Mouse (Mus musculus) embryonic facial prominence, embryonic 15.5 days (tissue): ENCODE data around the gene Gpr108. TPM values are rescaled to one million over a fixed set of nuclear protein-coding genes. Genes with fewer than 3 reads are reported as not detected.
A peak's percentile ranks its signal among the peaks of the same experiment; 100 is the strongest.
"Not testable (repeated sequence)": the region's sequence is repeated elsewhere in the genome, so short reads cannot be mapped to it uniquely, and the experiment has no call there.

Source experiments
- ATAC-seq: fragments of 200-750 bp; cut with Nextera tagmentation; 2 replicates; pipeline ENCODE4 v1.8.0; 2017; ENCODE audit warnings: low read depth, moderate TSS enrichment; ENCODE audit not compliant: insufficient number of reproducible peaks, low FRiP score, low TSS enrichment
- H3K27ac ChIP-seq: fragments of 300-500 bp; sonication (generic); replicated peaks from 2 replicates; pipeline ENCODE4 v1.5.1; 2015; ENCODE audit warnings: mild to moderate bottlenecking, inconsistent platforms
- H3K27me3 ChIP-seq: fragments of 300-500 bp; sonication (generic); 2 replicates; pipeline ENCODE4 v1.6.1; 2015; ENCODE audit warnings: inconsistent platforms
- H3K36me3 ChIP-seq: fragments of 300-500 bp; sonication (generic); 2 replicates; pipeline ENCODE4 v1.6.1; 2015; ENCODE audit warnings: mild to moderate bottlenecking, inconsistent platforms
- H3K4me1 ChIP-seq: fragments of 300-500 bp; sonication (generic); 2 replicates; pipeline ENCODE4 v1.6.1; 2015; ENCODE audit warnings: inconsistent platforms
- H3K4me2 ChIP-seq: fragments of 300-500 bp; sonication (generic); replicated peaks from 2 replicates; pipeline ENCODE4 v1.6.1; 2015; ENCODE audit warnings: mild to moderate bottlenecking, inconsistent platforms
- H3K4me3 ChIP-seq: fragments of 300-500 bp; sonication (generic); replicated peaks from 2 replicates; pipeline ENCODE4 v1.5.1; 2015; ENCODE audit warnings: mild to moderate bottlenecking, inconsistent platforms
- H3K9ac ChIP-seq: fragments of 300-500 bp; sonication (generic); 2 replicates; pipeline ENCODE4 v1.6.1; 2015; ENCODE audit warnings: inconsistent platforms
- H3K9me3 ChIP-seq: fragments of 300-500 bp; sonication (generic); replicated peaks from 2 replicates; pipeline ENCODE4 v1.6.1; 2016; ENCODE audit warnings: inconsistent platforms
- WGBS: fragments of 180-500 bp; shearing (Covaris S2); methylation state at CpG from one replicate; pipeline ENCODE4 v1.1.7; 2015; 5-methylcytosine and 5-hydroxymethylcytosine counted together
- polyA plus RNA-seq: library from polyadenylated mRNA; unstranded; fragments of >200 nt; fragmentation: Nextera tagmentation; extraction: Ambion mirVana; gene quantifications from 2 replicates; pipeline ENCODE4 v1.2.1, GENCODE M21; 2015

Gpr108 gene
- polyA plus RNA-seq, 1 experiment from 2014 or later, result 41.7 TPM

DNA sequence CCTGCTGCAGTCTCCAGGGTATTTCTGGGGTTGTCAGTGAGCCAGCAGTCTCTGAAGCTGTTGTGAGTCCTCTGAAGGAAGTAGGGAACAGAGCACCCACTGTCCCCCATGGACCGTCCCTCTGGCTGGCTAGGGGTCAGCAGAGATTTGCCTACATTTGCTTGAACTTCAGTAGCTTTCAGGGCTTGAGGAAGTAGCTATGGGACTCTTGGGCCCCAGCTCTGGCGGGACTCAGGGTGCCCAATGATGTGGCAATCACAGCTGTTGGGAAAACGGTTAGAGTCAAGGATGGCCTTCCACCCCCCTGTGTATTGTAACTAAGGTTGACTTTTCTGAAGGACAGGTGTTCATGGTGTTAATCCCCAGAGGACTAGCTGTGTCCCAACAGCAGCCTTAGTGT lies 32.2 kb upstream of the Gpr108 start:
- Histone ChIP-seq H3K4me2 (no peak overlapping the region), H3K9ac (no peak overlapping the region), H3K4me3 (no peak overlapping the region), H3K27me3 (0 out of 2 replicates have a peak, but pooled peaks cover 4% of the 10 kb centered on the region), H3K9me3 (no peaks in the 10 kb centered on the region), H3K27ac (no peak overlapping the region), H3K36me3 (no peaks in the 10 kb centered on the region), H3K4me1 (peaks cover 11% of the 10 kb centered on the region)
- 68% methylated on average over 3 of the region's 3 CpGs for WGBS
- no peak for ATAC-seq

DNA sequence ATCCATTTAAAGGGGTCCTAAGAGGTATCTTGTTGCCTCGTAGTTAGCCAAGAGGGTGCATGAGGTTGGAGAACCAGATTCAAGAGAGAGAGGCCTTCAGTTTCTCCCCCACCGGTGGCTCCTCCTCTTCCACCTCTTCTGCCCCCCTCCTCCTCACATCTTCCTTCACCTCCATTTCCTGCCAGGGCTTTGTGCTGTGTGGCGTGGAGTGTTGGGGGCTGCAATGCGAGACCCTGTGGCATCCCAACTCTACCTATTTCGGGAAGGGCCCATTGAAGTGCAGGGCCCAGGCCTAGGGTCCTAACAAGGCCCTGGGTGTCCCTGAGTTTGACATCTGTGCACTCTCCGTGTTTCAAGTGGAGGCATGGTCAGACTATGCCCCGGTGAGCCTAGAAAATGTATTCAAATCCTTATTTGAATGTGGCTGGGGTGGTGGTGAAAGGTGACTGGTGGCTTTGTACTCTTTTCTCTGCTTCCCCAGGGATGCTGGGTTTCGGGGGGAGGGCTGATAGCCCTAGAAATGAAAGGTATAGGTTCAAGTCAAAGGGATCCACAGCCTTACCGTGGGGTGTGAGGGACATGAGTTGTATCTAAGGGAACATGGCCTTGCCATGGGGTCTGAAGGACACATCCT lies 31.5 kb upstream of the Gpr108 start:
- Histone ChIP-seq H3K36me3 (no peaks in the 10 kb centered on the region), H3K4me3 (no peak overlapping the region), H3K9ac (no peak overlapping the region), H3K27ac (no peak overlapping the region), H3K27me3 (0 out of 2 replicates have a peak, but pooled peaks cover 4% of the 10 kb centered on the region), H3K4me1 (peaks cover 17% of the 10 kb centered on the region), H3K9me3 (no peaks in the 10 kb centered on the region), H3K4me2 (no peak overlapping the region)
- no peak for ATAC-seq
- 50% methylated on average over 9 of the region's 9 CpGs for WGBS

DNA sequence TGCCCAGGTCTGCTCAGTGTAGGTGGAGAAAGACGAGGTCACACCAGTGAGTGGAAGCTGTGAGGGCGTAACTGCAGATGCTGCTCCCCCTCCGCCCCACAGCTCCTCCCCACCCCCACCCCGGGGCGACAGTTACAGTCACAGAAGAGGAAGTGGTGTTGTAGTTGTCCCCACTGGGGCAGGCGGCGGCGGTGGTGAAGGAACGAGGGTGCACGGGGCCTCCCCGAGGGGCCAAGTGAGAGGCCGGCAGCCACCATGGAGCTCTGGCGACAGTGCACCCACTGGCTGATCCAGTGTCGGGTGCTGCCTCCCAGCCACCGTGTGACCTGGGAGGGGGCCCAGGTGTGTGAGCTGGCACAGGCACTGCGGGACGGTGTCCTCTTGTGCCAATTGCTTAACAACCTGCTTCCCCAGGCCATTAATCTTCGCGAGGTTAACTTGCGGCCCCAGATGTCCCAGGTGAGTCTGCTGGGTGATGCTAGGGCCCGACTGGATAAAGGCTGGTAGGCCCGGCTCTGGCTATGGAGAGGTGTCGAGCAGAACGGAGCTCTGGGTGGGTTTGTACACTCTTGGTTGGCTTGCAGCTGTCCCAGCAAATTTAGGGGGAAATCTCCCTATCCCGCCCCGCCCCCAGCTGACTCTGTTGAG lies 30.8 kb upstream of the Gpr108 start, which contains the start of gene Vav1:
Gene Vav1, plus strand, starts transcription at position 158 of the 648 bp plus-strand sequence.
- Histone ChIP-seq H3K36me3 (no peaks in the 10 kb centered on the region), H3K4me2 (no peak within 1 kb of the TSS), H3K9me3 (no peaks in the 10 kb centered on the region), H3K9ac (no peak within 1 kb of the TSS), H3K27me3 (0 out of 2 replicates have a peak, but pooled peaks cover 4% of the 10 kb centered on the region), H3K4me3 (no peak within 1 kb of the TSS), H3K27ac (no peak within 1 kb of the TSS), H3K4me1 (peaks cover 23% of the 10 kb centered on the region)
- 61% methylated on average over 26 of the region's 26 CpGs for WGBS
- no peak for ATAC-seq

DNA sequence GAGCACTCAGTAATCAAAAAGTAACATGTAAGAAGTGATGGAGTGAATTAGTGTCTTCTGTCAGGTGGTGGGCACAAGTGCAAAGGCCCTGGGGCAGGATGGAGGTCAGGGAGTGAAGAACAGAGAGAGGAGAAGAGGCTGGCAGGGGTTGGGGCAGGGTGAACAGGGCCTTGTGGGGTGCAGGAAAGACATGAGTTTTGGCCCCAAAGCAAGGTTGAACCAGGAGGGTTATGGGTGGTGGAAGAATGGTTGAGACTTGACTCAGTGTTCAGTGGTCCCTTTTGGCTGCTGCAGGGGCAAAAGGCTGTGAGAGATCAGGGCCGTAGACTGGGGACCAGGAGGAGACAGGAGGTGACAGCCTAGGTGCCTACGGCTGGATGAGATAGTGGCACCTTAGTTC lies 30.3 kb upstream of the Gpr108 start:
- Histone ChIP-seq H3K4me1 (peaks cover 26% of the 10 kb centered on the region), H3K4me3 (no peak overlapping the region), H3K9me3 (no peaks in the 10 kb centered on the region), H3K4me2 (no peak overlapping the region), H3K27me3 (0 out of 2 replicates have a peak, but pooled peaks cover 4% of the 10 kb centered on the region), H3K27ac (no peak overlapping the region), H3K9ac (no peak overlapping the region), H3K36me3 (no peaks in the 10 kb centered on the region)
- 83% methylated on average over 2 of the region's 2 CpGs for WGBS
- no peak for ATAC-seq

DNA sequence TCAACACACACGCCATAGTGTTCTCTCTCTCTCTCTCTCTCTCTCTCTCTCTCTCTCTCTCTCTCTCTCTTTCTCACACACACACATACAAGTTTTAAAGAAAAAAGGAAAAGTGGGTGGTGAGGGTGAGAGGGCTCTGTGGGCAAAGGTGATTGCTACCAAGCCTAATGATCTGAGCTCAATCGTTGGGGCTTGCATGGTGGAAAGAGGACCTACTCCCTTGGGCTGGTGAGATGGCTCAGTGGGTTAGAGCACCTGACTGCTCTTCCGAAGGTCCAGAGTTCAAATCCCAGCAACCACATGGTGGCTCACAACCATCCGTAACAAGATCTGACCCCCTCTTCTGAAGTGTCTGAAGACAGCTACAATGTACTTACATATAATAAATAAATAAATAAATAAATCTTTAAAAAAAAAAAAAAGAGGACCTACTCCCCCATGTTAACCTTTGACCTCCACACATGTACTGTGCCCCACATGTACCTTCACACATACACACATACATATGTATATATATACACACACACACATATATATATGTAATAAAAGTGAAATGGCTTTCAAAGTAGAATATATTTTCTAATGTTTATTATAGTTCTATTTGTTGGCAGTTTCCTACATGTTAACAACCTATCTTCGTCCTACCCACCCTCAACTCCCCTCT lies 29.5 kb upstream of the Gpr108 start:
- not testable (repeated sequence) for H3K4me3 ChIP-seq, H3K27me3 ChIP-seq, H3K9ac ChIP-seq, ATAC-seq, H3K9me3 ChIP-seq, H3K27ac ChIP-seq, H3K36me3 ChIP-seq, H3K4me2 ChIP-seq
- 85% methylated on average over 4 of the region's 5 CpGs for WGBS
- H3K4me1 ChIP-seq, result peaks cover 26% of the 10 kb centered on the region

DNA sequence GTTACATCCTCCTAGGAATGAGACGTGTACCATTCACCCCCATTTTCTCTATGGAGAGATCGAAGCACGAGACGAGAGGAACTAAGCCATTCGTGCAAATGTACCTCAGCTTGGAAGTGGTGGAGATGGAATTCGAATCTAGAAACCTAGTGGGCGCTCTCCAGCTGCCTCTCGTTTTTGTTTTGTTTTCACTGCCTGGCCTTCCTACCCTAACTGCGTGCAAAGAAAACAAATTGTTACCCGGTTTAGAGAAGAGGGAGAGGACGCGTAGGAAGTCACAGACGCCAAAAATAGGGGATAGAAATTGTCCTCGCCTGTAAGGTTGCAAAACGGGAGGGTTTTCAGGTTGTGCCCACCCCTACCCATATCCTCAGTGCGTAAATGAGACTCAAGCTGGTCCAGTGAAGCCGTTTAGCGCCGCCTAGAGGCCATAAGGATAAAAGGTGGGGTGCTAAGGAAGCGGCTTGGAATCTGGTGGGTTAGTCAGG lies 28.4 kb upstream of the Gpr108 start:
- peaks cover 26% of the 10 kb centered on the region for H3K4me1 ChIP-seq
- H3K9me3 ChIP-seq, result no peaks in the 10 kb centered on the region
- no peak for ATAC-seq
- WGBS, result under 1% methylated on average over 20 of the region's 20 CpGs
- H3K36me3 ChIP-seq, result no peaks in the 10 kb centered on the region
- peak overlapping the region; percentile 48 for H3K27ac ChIP-seq
- 0 out of 2 replicates have a peak, but pooled peaks cover 4% of the 10 kb centered on the region for H3K27me3 ChIP-seq
- peak overlapping the region; percentile 59 for H3K4me3 ChIP-seq
- no peak overlapping the region; the same call in 1 of the 2 replicates for H3K9ac ChIP-seq
- peak overlapping the region; percentile 84 for H3K4me2 ChIP-seq

DNA sequence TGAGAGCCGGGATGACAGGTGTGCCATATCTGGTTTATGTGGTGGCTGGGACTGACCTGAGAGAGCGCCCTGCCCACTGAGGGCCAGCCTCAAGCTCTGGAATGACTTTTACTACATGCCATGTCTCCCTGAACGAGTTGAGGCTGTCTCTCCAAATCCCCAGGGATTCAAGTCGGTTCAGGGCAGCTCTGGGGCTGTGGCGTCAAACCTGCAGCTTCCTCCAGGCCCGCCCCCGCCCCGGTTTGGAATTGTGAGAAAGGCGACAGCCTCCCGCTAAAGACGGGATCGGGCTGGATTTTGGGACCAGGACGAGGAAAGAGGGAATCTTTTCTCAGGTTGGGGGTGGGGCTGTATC lies 27.7 kb upstream of the Gpr108 start:
- Histone ChIP-seq H3K9me3 (no peaks in the 10 kb centered on the region), H3K4me1 (peaks cover 30% of the 10 kb centered on the region), H3K9ac (no peak overlapping the region), H3K36me3 (no peaks in the 10 kb centered on the region), H3K27me3 (0 out of 2 replicates have a peak, but pooled peaks cover 4% of the 10 kb centered on the region), H3K4me3 (peak overlapping the region; percentile 59), H3K27ac (peak overlapping the region; percentile 48), H3K4me2 (peak overlapping the region; percentile 84)
- ATAC-seq, result no peak
- WGBS, result 3% methylated on average over 13 of the region's 13 CpGs

DNA sequence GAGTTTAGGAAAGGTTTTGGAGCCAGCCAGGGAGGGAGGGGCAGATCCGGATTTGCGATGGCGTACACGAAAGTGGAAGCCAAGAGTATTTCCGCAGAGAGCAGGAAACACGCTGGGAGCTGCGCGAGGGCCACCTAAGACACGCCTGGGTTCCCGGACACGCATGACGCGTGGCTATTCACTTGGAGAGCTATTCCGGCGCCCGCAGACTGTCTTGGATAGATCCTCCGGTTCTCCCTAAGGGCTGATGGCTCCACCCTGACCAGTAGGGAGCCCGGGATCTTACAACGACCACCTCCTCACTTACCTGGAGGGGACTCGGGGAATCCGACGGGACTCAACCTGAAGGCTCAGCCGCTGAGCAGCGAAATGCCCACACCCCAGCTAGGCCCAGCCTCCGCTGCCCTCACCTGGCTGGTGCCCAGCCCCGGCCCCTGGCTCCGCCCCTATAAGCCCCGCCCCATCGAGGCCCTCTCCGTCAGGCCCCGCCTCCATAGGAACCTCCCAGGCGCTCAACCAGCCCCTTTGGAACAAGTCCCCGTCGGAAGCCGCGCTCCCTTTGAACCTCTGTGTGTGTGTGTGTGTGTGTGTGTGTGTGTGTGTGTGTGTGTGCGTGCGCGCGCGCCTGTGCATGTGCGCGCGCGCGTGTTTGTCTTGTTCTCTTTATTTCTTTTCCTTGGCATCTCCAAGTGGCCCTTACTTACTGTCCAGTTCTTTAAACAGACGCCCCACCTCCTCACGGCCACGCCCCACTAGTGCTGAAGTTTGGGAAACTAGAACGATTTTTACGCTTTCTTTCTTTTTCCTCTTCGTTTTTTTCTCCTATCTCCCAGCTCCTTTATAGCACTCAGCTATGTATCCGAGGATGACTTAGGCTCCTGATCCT lies 27.1 kb upstream of the Gpr108 start:
- peak overlapping the region; percentile 84 for H3K4me2 ChIP-seq
- under 1% methylated on average over 53 of the region's 53 CpGs for WGBS

DNA sequence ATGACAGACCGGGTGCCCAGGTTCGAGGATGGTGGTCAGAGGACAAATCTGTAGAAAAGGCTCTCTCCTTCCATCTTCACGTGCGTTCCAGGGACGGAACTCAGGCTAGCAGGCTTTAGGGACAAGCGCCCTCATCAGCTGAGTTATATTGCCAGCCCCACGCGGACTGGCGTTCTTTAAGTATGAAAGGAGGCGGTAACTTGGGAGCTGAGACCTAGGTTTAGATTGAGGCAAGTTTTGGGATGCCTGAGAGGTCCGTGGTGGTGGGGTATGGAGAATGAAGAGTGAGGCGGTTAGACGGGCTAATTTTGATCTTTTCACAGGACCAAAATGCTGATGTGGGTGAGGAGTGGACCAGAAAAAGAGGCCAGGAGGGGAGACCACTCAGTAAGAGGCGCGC lies 26.4 kb upstream of the Gpr108 start:
- Histone ChIP-seq H3K9ac (peak overlapping the region; percentile 50), H3K4me1 (peaks cover 30% of the 10 kb centered on the region), H3K4me2 (peak overlapping the region; percentile 84), H3K9me3 (no peaks in the 10 kb centered on the region), H3K4me3 (peak overlapping the region; percentile 59), H3K27me3 (no peaks in the 10 kb centered on the region), H3K36me3 (no peaks in the 10 kb centered on the region), H3K27ac (peak overlapping the region; percentile 31; the same call in 1 of the 2 replicates)
- WGBS, result 6% methylated on average over 15 of the region's 15 CpGs
- ATAC-seq, result no peak

More for the DNA sequence above, 27.1 kb upstream of the Gpr108 start:
- H3K4me3 ChIP-seq, result peak overlapping the region; percentile 59
- ATAC-seq, result peak; percentile 83
- 0 out of 2 replicates have a peak, but pooled peaks cover 4% of the 10 kb centered on the region for H3K27me3 ChIP-seq
- H3K9me3 ChIP-seq, result no peaks in the 10 kb centered on the region
- H3K4me1 ChIP-seq, result peaks cover 30% of the 10 kb centered on the region
- H3K9ac ChIP-seq, result peak overlapping the region; percentile 50
- no peaks in the 10 kb centered on the region for H3K36me3 ChIP-seq
- H3K27ac ChIP-seq, result peak overlapping the region; percentile 48

DNA sequence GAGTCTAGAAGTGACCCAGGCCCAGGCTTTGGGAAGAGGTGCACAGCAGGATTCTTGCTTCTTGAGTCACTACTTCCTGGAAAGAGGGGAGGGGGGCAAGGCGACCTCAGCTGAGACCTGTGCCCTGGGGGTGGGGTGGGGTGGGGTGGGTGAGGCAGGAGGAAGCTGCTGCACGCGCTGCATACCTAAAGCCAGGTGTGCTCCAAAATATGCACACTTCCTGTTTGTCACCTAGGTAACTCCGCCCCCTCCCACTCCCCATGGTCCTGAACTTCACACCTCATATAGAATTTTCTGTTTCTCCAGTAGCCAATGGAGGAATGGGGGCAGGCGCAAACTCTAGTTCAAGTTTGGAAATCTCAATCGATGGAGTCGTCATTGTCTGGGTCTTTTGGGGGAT lies 25.6 kb upstream of the Gpr108 start:
- H3K4me2 ChIP-seq, result peak overlapping the region; percentile 84; the same call in 1 of the 2 replicates
- H3K9ac ChIP-seq, result no peak overlapping the region
- no peaks in the 10 kb centered on the region for H3K9me3 ChIP-seq
- 31% methylated on average over 7 of the region's 7 CpGs for WGBS
- H3K4me1 ChIP-seq, result peaks cover 30% of the 10 kb centered on the region
- no peaks in the 10 kb centered on the region for H3K36me3 ChIP-seq
- H3K4me3 ChIP-seq, result no peak overlapping the region
- ATAC-seq, result no peak
- no peaks in the 10 kb centered on the region for H3K27me3 ChIP-seq
- no peak overlapping the region for H3K27ac ChIP-seq
